Mouse (Mus musculus): ENCODE results near the gene Ptprd. TPM values are rescaled to one million over a fixed set of nuclear protein-coding genes. Genes with fewer than 3 reads are reported as not detected.

Ptprd gene
- polyA plus RNA-seq, 2 experiments, result 48.6 to 50.4 TPM

- Histone ChIP-seq H3K9ac (ENCODE audit: low read depth, low read length, severe bottlenecking) (no peak overlapping the region), H3K27me3 (ENCODE audit: control insufficient read depth, insufficient read depth, low read length) (no peaks in the 10 kb centered on the region), H3K36me3 (ENCODE audit: control insufficient read depth, insufficient read depth, low read length) (no peaks in the 10 kb centered on the region), H3K9me3 (ENCODE audit: control insufficient read depth, low read length) (no peaks in the 10 kb centered on the region), H3K4me2 (replicated peaks; ENCODE audit: low read depth, low read length, severe bottlenecking) (no peak overlapping the region), H3K4me1 (ENCODE audit: control insufficient read depth, insufficient read depth, low read length) (no peaks in the 10 kb centered on the region), H3K4me3 (replicated peaks; ENCODE audit: low read length) (no peak overlapping the region), H3K27ac (replicated peaks; ENCODE audit: low read depth, low read length) (no peak overlapping the region)
- TF ChIP-seq POLR2A (IDR thresholded peaks at IDR 0.05; ENCODE audit: borderline replicate concordance, extremely low read depth, insufficient read depth, insufficient read length), result no peak
- DNase-seq (ENCODE audit: low spot score) (no peak), ATAC-seq (ENCODE audit: low FRiP score, low read depth) (no peak)
- WGBS, result 66% methylated on average over 2 of the region's 2 CpGs
These were observed 513.5 kb downstream of the Ptprd start for GRCm38 (mm10) chr4:77698294-77698693.

GRCm38 (mm10) chr4:77675798-77676197, 536.0 kb downstream of the Ptprd start:
- H3K4me2 ChIP-seq (replicated peaks; ENCODE audit: low read depth, low read length, severe bottlenecking), result no peak overlapping the region
- H3K36me3 ChIP-seq (ENCODE audit: control insufficient read depth, insufficient read depth, low read length), result no peaks in the 10 kb centered on the region
- H3K27me3 ChIP-seq (ENCODE audit: control insufficient read depth, insufficient read depth, low read length), result no peaks in the 10 kb centered on the region
- no peak overlapping the region for H3K4me3 ChIP-seq (replicated peaks; ENCODE audit: low read length)
- ATAC-seq (ENCODE audit: low FRiP score, low read depth), result no peak
- TF ChIP-seq POLR2A (IDR thresholded peaks at IDR 0.05; ENCODE audit: borderline replicate concordance, extremely low read depth, insufficient read depth, insufficient read length), result no peak
- no peaks in the 10 kb centered on the region for H3K4me1 ChIP-seq (ENCODE audit: control insufficient read depth, insufficient read depth, low read length)
- DNase-seq (ENCODE audit: low spot score), result no peak
- H3K27ac ChIP-seq (replicated peaks; ENCODE audit: low read depth, low read length), result no peak overlapping the region
- H3K9ac ChIP-seq (ENCODE audit: low read depth, low read length, severe bottlenecking), result no peak overlapping the region
- no peaks in the 10 kb centered on the region for H3K9me3 ChIP-seq (ENCODE audit: control insufficient read depth, low read length)
- WGBS, result 86% methylated on average over 1 of the region's 1 CpGs

- 98% methylated on average over 2 of the region's 2 CpGs for WGBS
- Histone ChIP-seq H3K9me3 (ENCODE audit: control insufficient read depth, low read length) (no peaks in the 10 kb centered on the region), H3K36me3 (ENCODE audit: control insufficient read depth, insufficient read depth, low read length) (no peaks in the 10 kb centered on the region), H3K4me2 (replicated peaks; ENCODE audit: low read depth, low read length, severe bottlenecking) (no peak overlapping the region), H3K4me1 (ENCODE audit: control insufficient read depth, insufficient read depth, low read length) (no peaks in the 10 kb centered on the region), H3K27me3 (ENCODE audit: control insufficient read depth, insufficient read depth, low read length) (no peaks in the 10 kb centered on the region), H3K27ac (replicated peaks; ENCODE audit: low read depth, low read length) (no peak overlapping the region), H3K9ac (ENCODE audit: low read depth, low read length, severe bottlenecking) (no peak overlapping the region), H3K4me3 (replicated peaks; ENCODE audit: low read length) (no peak overlapping the region)
- no peak for DNase-seq (ENCODE audit: low spot score)
- no peak for TF ChIP-seq POLR2A (IDR thresholded peaks at IDR 0.05; ENCODE audit: borderline replicate concordance, extremely low read depth, insufficient read depth, insufficient read length)
- no peak for ATAC-seq (ENCODE audit: low FRiP score, low read depth)
These were observed 547.0 kb downstream of the Ptprd start for GRCm38 (mm10) chr4:77664761-77665160.

GRCm38 (mm10) chr4:77662309-77662708, 549.5 kb downstream of the Ptprd start:
- ATAC-seq (ENCODE audit: low FRiP score, low read depth) (no peak), DNase-seq (ENCODE audit: low spot score) (no peak)
- TF ChIP-seq POLR2A (IDR thresholded peaks at IDR 0.05; ENCODE audit: borderline replicate concordance, extremely low read depth, insufficient read depth, insufficient read length), result no peak
- WGBS, result 70% methylated on average over 1 of the region's 1 CpGs
- Histone ChIP-seq H3K4me2 (replicated peaks; ENCODE audit: low read depth, low read length, severe bottlenecking) (no peak overlapping the region), H3K27ac (replicated peaks; ENCODE audit: low read depth, low read length) (no peak overlapping the region), H3K27me3 (ENCODE audit: control insufficient read depth, insufficient read depth, low read length) (no peaks in the 10 kb centered on the region), H3K4me1 (ENCODE audit: control insufficient read depth, insufficient read depth, low read length) (no peaks in the 10 kb centered on the region), H3K9me3 (ENCODE audit: control insufficient read depth, low read length) (no peaks in the 10 kb centered on the region), H3K36me3 (ENCODE audit: control insufficient read depth, insufficient read depth, low read length) (no peaks in the 10 kb centered on the region), H3K9ac (ENCODE audit: low read depth, low read length, severe bottlenecking) (no peak overlapping the region), H3K4me3 (replicated peaks; ENCODE audit: low read length) (no peak overlapping the region)

- no peak overlapping the region for H3K9ac ChIP-seq (ENCODE audit: low read depth, low read length, severe bottlenecking)
- no peak for TF ChIP-seq POLR2A (IDR thresholded peaks at IDR 0.05; ENCODE audit: borderline replicate concordance, extremely low read depth, insufficient read depth, insufficient read length)
- ATAC-seq (ENCODE audit: low FRiP score, low read depth) (no peak), DNase-seq (ENCODE audit: low spot score) (no peak)
- no peak overlapping the region for H3K4me3 ChIP-seq (replicated peaks; ENCODE audit: low read length)
- WGBS, result 74% methylated on average over 1 of the region's 1 CpGs
- H3K36me3 ChIP-seq (ENCODE audit: control insufficient read depth, insufficient read depth, low read length), result no peaks in the 10 kb centered on the region
- no peaks in the 10 kb centered on the region for H3K27me3 ChIP-seq (ENCODE audit: control insufficient read depth, insufficient read depth, low read length)
- no peak overlapping the region for H3K27ac ChIP-seq (replicated peaks; ENCODE audit: low read depth, low read length)
- no peak overlapping the region for H3K4me2 ChIP-seq (replicated peaks; ENCODE audit: low read depth, low read length, severe bottlenecking)
- no peaks in the 10 kb centered on the region for H3K4me1 ChIP-seq (ENCODE audit: control insufficient read depth, insufficient read depth, low read length)
- no peaks in the 10 kb centered on the region for H3K9me3 ChIP-seq (ENCODE audit: control insufficient read depth, low read length)
These were observed 556.1 kb downstream of the Ptprd start for GRCm38 (mm10) chr4:77655669-77656068.
